Mouse (Mus musculus) kidney, postnatal 0 days (tissue): Measurements from ENCODE around the gene Ccr4. TPM values are rescaled to one million over a fixed set of nuclear protein-coding genes. Genes with fewer than 3 reads are reported as not detected.

Experiments used
- ATAC-seq: fragments of 200-750 bp; cut with Nextera tagmentation; replicated peaks from 2 replicates; pipeline ENCODE4 v1.8.0; 2017; ENCODE audit warnings: low read depth, moderate number of reproducible peaks, moderate TSS enrichment, moderate library complexity; ENCODE audit not compliant: low FRiP score
- DNase-seq: peaks from one replicate; pipeline ENCODE4 v3.0.0-alpha.2; 2016; ENCODE audit warnings: low spot score
- H3K27ac ChIP-seq: fragments of 300-500 bp; sonication (generic); 2 replicates; pipeline ENCODE4 v1.5.1; 2014; ENCODE audit warnings: mild to moderate bottlenecking
- H3K27me3 ChIP-seq: fragments of 300-500 bp; sonication (generic); 2 replicates; pipeline ENCODE4 v1.6.1; 2014; ENCODE audit warnings: low read length, mixed read lengths; ENCODE audit not compliant: insufficient read depth
- H3K36me3 ChIP-seq: fragments of 300-500 bp; sonication (generic); 2 replicates; pipeline ENCODE4 v1.6.1; 2014; ENCODE audit warnings: low read length, mixed read lengths; ENCODE audit not compliant: insufficient read depth
- H3K4me1 ChIP-seq: fragments of 300-500 bp; sonication (generic); replicated peaks from 2 replicates; pipeline ENCODE4 v1.6.1; 2014; ENCODE audit warnings: antibody characterized with exemption, low read length, mixed read lengths; ENCODE audit not compliant: insufficient read depth
- H3K4me2 ChIP-seq: fragments of 300-500 bp; sonication (generic); 2 replicates; pipeline ENCODE4 v1.6.1; 2014; ENCODE audit warnings: mild to moderate bottlenecking, low read length, moderate library complexity, mixed read lengths
- H3K4me3 ChIP-seq: fragments of 300-500 bp; sonication (generic); replicated peaks from 2 replicates; pipeline ENCODE4 v1.5.1; 2014; ENCODE audit warnings: low read depth, low read length
- H3K9ac ChIP-seq: fragments of 300-500 bp; sonication (generic); 2 replicates; pipeline ENCODE4 v1.6.1; 2014; ENCODE audit warnings: low read depth, low read length
- H3K9me3 ChIP-seq: fragments of 300-500 bp; sonication (generic); replicated peaks from 2 replicates; pipeline ENCODE4 v1.6.1; 2016; ENCODE audit warnings: low read length, inconsistent platforms, mixed read lengths
- CTCF ChIP-seq: IDR thresholded peaks from 2 replicates; pipeline ENCODE4 v1.5.1; 2016; ENCODE audit warnings: antibody characterized with exemption, low read depth, mild to moderate bottlenecking, moderate library complexity
- WGBS: fragments of 180-500 bp; shearing (Covaris S2); extraction: QIAGEN DNeasy Blood & Tissue Kit; methylation state at CpG from one replicate; pipeline ENCODE4 v1.1.7; 2014; 5-methylcytosine and 5-hydroxymethylcytosine counted together
- polyA plus RNA-seq: library from polyadenylated mRNA; unstranded; fragments of >200 nt; fragmentation: Nextera tagmentation; extraction: Ambion mirVana; gene quantifications from 2 replicates; pipeline ENCODE4 v1.2.1, GENCODE M21; 2015

The Ccr4 gene
- polyA plus RNA-seq, 1 experiment from 2014 or later, result 0.84 TPM

GRCm38 (mm10) chr9:114468701-114469100 lies 36.0 kb downstream of the Ccr4 start:
- no peak overlapping the region for H3K4me2 ChIP-seq
- H3K27me3 ChIP-seq, result no peaks in the 10 kb centered on the region
- no peak overlapping the region for H3K27ac ChIP-seq
- peaks cover 23% of the 10 kb centered on the region for H3K36me3 ChIP-seq
- DNase-seq (no peak), ATAC-seq (no peak)
- WGBS, result 97% methylated on average over 4 of the region's 4 CpGs
- H3K9me3 ChIP-seq, result no peaks in the 10 kb centered on the region
- no peak overlapping the region for H3K9ac ChIP-seq
- TF ChIP-seq CTCF, result no peak
- no peak overlapping the region for H3K4me3 ChIP-seq
- H3K4me1 ChIP-seq, result no peaks in the 10 kb centered on the region

- ATAC-seq (no peak), DNase-seq (no peak)
- Histone ChIP-seq H3K27me3 (no peaks in the 10 kb centered on the region), H3K4me2 (no peak overlapping the region), H3K4me1 (no peaks in the 10 kb centered on the region), H3K36me3 (peaks cover 25% of the 10 kb centered on the region), H3K9me3 (no peaks in the 10 kb centered on the region), H3K9ac (no peak overlapping the region), H3K27ac (no peak overlapping the region), H3K4me3 (no peak overlapping the region)
- WGBS, result 73% methylated on average over 5 of the region's 5 CpGs
- TF ChIP-seq CTCF, result no peak
Observed at GRCm38 (mm10) chr9:114468217-114468616, 36.5 kb downstream of the Ccr4 start.

- Histone ChIP-seq H3K4me3 (no peak overlapping the region), H3K27ac (no peak overlapping the region), H3K4me1 (no peaks in the 10 kb centered on the region), H3K36me3 (peaks cover 25% of the 10 kb centered on the region), H3K4me2 (no peak overlapping the region), H3K9me3 (no peaks in the 10 kb centered on the region), H3K27me3 (no peaks in the 10 kb centered on the region), H3K9ac (no peak overlapping the region)
- TF ChIP-seq CTCF, result no peak
- DNase-seq (no peak), ATAC-seq (0 out of 2 replicates have a peak, but pooled peaks have one; percentile 29)
- WGBS, result 63% methylated on average over 7 of the region's 7 CpGs
Observed at GRCm38 (mm10) chr9:114466871-114467270, 37.8 kb downstream of the Ccr4 start.

GRCm38 (mm10) chr9:114465442-114465841 lies 39.3 kb downstream of the Ccr4 start:
- H3K4me3 ChIP-seq, result no peak overlapping the region
- H3K9ac ChIP-seq, result no peak overlapping the region
- no peaks in the 10 kb centered on the region for H3K27me3 ChIP-seq
- DNase-seq (no peak), ATAC-seq (no peak)
- WGBS, result 83% methylated on average over 6 of the region's 6 CpGs
- H3K4me1 ChIP-seq, result no peaks in the 10 kb centered on the region
- no peaks in the 10 kb centered on the region for H3K9me3 ChIP-seq
- H3K4me2 ChIP-seq, result no peak overlapping the region
- no peak overlapping the region for H3K27ac ChIP-seq
- peaks cover 31% of the 10 kb centered on the region for H3K36me3 ChIP-seq
- TF ChIP-seq CTCF, result no peak

- Histone ChIP-seq H3K27ac (no peak overlapping the region), H3K36me3 (peaks cover 32% of the 10 kb centered on the region), H3K4me1 (no peaks in the 10 kb centered on the region), H3K4me2 (no peak overlapping the region), H3K27me3 (no peaks in the 10 kb centered on the region), H3K9ac (no peak overlapping the region), H3K4me3 (no peak overlapping the region), H3K9me3 (no peaks in the 10 kb centered on the region)
- no peak for TF ChIP-seq CTCF
- ATAC-seq (no peak), DNase-seq (no peak)
- 79% methylated on average over 7 of the region's 7 CpGs for WGBS
Observed at GRCm38 (mm10) chr9:114462569-114462968, 42.1 kb downstream of the Ccr4 start.

GRCm38 (mm10) chr9:114458436-114458835 lies 46.3 kb downstream of the Ccr4 start:
- 79% methylated on average over 3 of the region's 3 CpGs for WGBS
- Histone ChIP-seq H3K9me3 (no peaks in the 10 kb centered on the region), H3K4me2 (no peak overlapping the region), H3K27ac (no peak overlapping the region), H3K4me1 (no peaks in the 10 kb centered on the region), H3K4me3 (no peak overlapping the region), H3K36me3 (peaks cover 21% of the 10 kb centered on the region), H3K9ac (no peak overlapping the region), H3K27me3 (no peaks in the 10 kb centered on the region)
- DNase-seq (no peak), ATAC-seq (no peak)
- no peak for TF ChIP-seq CTCF

GRCm38 (mm10) chr9:114455420-114455819 lies 49.3 kb downstream of the Ccr4 start:
- Histone ChIP-seq H3K4me1 (no peaks in the 10 kb centered on the region), H3K4me3 (no peak overlapping the region), H3K4me2 (no peak overlapping the region), H3K27ac (no peak overlapping the region), H3K9me3 (no peaks in the 10 kb centered on the region), H3K36me3 (peaks cover 13% of the 10 kb centered on the region; the same call in 1 of the 2 replicates), H3K27me3 (no peaks in the 10 kb centered on the region), H3K9ac (no peak overlapping the region)
- WGBS, result 89% methylated on average over 2 of the region's 2 CpGs
- DNase-seq (no peak), ATAC-seq (no peak)
- no peak for TF ChIP-seq CTCF
